Mouse (Mus musculus) left cerebral cortex, adult 2 months (tissue): ENCODE data around the gene Olfr938. TPM values are rescaled to one million over a fixed set of nuclear protein-coding genes. Genes with fewer than 3 reads are reported as not detected.

Source experiments
- DNase-seq, 2 experiments: peaks; one replicate each; pipeline ENCODE4 v3.0.0; 2021 to 2022; ENCODE audit warnings: low spot score in 2 of 2, mixed read lengths in 1 of 2; ENCODE audit errors: extremely low spot score in 1 of 2
- H3K27ac ChIP-seq: fragments of 200-600 bp; 2 replicates; pipeline ENCODE4 v1.8.1; 2022
- H3K4me3 ChIP-seq: fragments of 200-600 bp; 2 replicates; pipeline ENCODE4 v1.8.1; 2022
- CTCF ChIP-seq: fragments of 200-600 bp; IDR thresholded peaks from 2 replicates; pipeline ENCODE4 v1.8.1; 2022; ENCODE audit warnings: antibody characterized with exemption, mild to moderate bottlenecking, moderate library complexity
- intact Hi-C: fragments of 180-260 bp; cut with DNase I; formaldehyde crosslinking; loops from one replicate; pipeline ENCODE4 v1.15.1; 2025
- long read RNA-seq, 2 experiments: library from polyadenylated mRNA; stranded (forward); transcript quantifications; one replicate each; pipeline ENCODE4 v2.0.0; 2021; ENCODE audit warnings: borderline mapping rate in 2 of 2
- microRNA-seq, 2 experiments: library from miRNA; unstranded; fragments of <30 nt; microRNA quantifications; one replicate each; pipeline ENCODE4 v1.2.0; 2021
- total RNA-seq, 2 experiments: library from RNA; stranded (reverse); gene quantifications; 2 replicates each; pipeline ENCODE4 v1.2.3; 2021

The Olfr938 gene
- total RNA-seq = not detected
- long read RNA-seq, experiment 1 = 0 reads
- long read RNA-seq, experiment 2 = 0 reads

DNA sequence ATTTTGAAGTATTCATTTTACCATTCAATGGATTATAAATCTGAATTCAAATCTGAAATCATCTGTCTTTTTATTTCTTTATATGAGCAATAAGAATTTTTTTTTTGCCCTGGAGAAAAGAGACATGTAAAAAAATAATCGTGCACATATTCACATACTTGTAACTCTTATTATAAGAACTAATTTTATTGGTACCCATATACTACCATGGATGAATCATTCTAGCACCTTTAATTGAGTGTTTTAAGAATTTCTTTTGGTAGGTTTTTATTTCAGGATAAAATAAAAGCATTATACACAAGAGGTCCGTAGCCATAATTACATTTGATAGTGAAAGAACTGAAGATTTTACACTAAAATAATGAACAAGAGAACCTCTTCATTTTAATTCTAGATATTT is at the start of gene Olfr938:
Gene Olfr938, minus strand, starts transcription at position 101 of the 400 bp plus-strand sequence.
- H3K27ac ChIP-seq = no peak within 1 kb of the TSS
- no peak for DNase-seq
- intact Hi-C loops = no loop called here
- TF ChIP-seq CTCF = no peak
- H3K4me3 ChIP-seq = no peak within 1 kb of the TSS

- no peak for TF ChIP-seq CTCF
- no peak for DNase-seq
- H3K27ac ChIP-seq = no peak within 1 kb of the TSS
- intact Hi-C loops = no loop called here
- no peak within 1 kb of the TSS for H3K4me3 ChIP-seq
Measured at GRCm38 (mm10) chr9:39127831-39128230, 49.1 kb upstream of the Olfr938 start, which contains the start of gene Olfr27. Gene Olfr27 (plus strand): TSS chr9:39128131.

DNA sequence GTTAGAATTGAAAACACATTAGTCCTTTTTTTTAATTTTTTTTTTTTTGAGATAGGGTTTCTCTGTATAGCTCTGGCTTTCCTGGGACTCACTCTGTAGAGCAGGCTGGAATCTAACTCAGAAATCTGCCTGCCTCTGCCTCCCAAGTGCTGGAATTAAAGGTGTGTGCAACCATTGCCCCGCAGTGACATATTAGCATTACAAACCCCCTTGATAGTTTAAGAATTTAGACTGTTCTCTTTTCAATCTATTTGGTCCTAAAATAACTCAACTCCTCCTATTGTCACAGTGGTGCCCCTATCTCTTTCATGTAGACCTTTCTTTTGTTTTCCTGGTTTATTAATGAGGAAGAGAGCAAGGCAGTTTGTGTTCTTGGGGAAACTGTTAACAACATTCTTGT is 48.6 kb upstream of the Olfr938 start:
- TF ChIP-seq CTCF = no peak
- intact Hi-C loops = no loop called here
- no peak for DNase-seq
- H3K4me3 ChIP-seq = no peak overlapping the region
- H3K27ac ChIP-seq = no peak overlapping the region

GRCm38 (mm10) chr9:39064851-39065250 is 13.8 kb downstream of the Olfr938 start, which contains the start of gene Olfr937:
Gene Olfr937 (minus strand): TSS chr9:39064951.
- H3K27ac ChIP-seq = no peak within 1 kb of the TSS
- no peak for DNase-seq
- intact Hi-C loops = no loop called here
- no peak within 1 kb of the TSS for H3K4me3 ChIP-seq
- TF ChIP-seq CTCF = no peak

Small RNAs within 50 kb of the gene (microRNA-seq; reads per million reads assigned to microRNA genes)
- gene Gm25032 = 0 reads per million in 2 experiments
- gene Gm25529 = 0 reads per million in 2 experiments

Other genes starting within 250 kb of the Olfr938 start
- gene Olfr924, start 234.4 kb downstream of the Olfr938 start, total RNA-seq = not detected
- not detected for gene Olfr26, start 223.8 kb downstream of the Olfr938 start, total RNA-seq
- not detected for gene Olfr926, start 201.8 kb downstream of the Olfr938 start, total RNA-seq
- not detected for gene Olfr930, start 149.1 kb downstream of the Olfr938 start, total RNA-seq
- not detected for gene Olfr933, start 106.6 kb downstream of the Olfr938 start, total RNA-seq
- gene Olfr934, start 90.6 kb downstream of the Olfr938 start, total RNA-seq = not detected
- not detected for gene Olfr935, start 79.2 kb downstream of the Olfr938 start, total RNA-seq
- not detected for gene Olfr146, start 55.5 kb downstream of the Olfr938 start, total RNA-seq
- gene Olfr937, start 13.9 kb downstream of the Olfr938 start, total RNA-seq = not detected
- not detected for gene Olfr27, start 49.2 kb upstream of the Olfr938 start, total RNA-seq
- not detected for gene Olfr943, start 87.4 kb upstream of the Olfr938 start, total RNA-seq
- gene Olfr944, start 123.0 kb upstream of the Olfr938 start, total RNA-seq = not detected
- not detected for gene Olfr1537, start 171.1 kb upstream of the Olfr938 start, total RNA-seq
- gene Olfr945, start 197.9 kb upstream of the Olfr938 start, total RNA-seq = not detected
- gene Olfr948, start 247.2 kb upstream of the Olfr938 start, total RNA-seq = not detected